Mouse (Mus musculus) CH12.LX (cell line): ENCODE data around the gene Prrc2b. TPM values are rescaled to one million over a fixed set of nuclear protein-coding genes. Genes with fewer than 3 reads are reported as not detected.

Experiments used
- DNase-seq: peaks from one replicate; pipeline ENCODE4 v3.0.0-alpha.2; 2013; ENCODE audit errors: extremely low read depth
- H3K27ac ChIP-seq: 2 replicates; pipeline ENCODE4 v1.5.1; 2012; ENCODE audit warnings: low read depth, mild to moderate bottlenecking, control low read depth, moderate library complexity; ENCODE audit not compliant: insufficient read depth
- H3K27me3 ChIP-seq: replicated peaks from 2 replicates; pipeline ENCODE3; 2012; ENCODE audit warnings: inconsistent platforms
- H3K36me3 ChIP-seq, 2 experiments: replicated peaks in 1 of 2; 2 replicates each; pipeline versions ENCODE3 to v1.6.1; 2012; ENCODE audit warnings: inconsistent platforms in 1 of 2, low read length in 1 of 2, mild to moderate bottlenecking in 1 of 2, mixed read lengths in 1 of 2, moderate library complexity in 1 of 2; ENCODE audit not compliant: control insufficient read depth in 1 of 2, insufficient read depth in 1 of 2
- H3K4me1 ChIP-seq, 2 experiments: 2 replicates each; pipeline ENCODE4 v1.6.1; 2012; ENCODE audit warnings: inconsistent platforms in 1 of 2, moderate library complexity in 1 of 2; ENCODE audit not compliant: insufficient read depth in 2 of 2, control insufficient read depth in 1 of 2
- H3K4me2 ChIP-seq: 2 replicates; pipeline ENCODE4 v1.6.1; 2012; ENCODE audit warnings: low read depth, mild to moderate bottlenecking, control low read depth; ENCODE audit not compliant: poor library complexity, insufficient read depth, severe bottlenecking
- H3K4me3 ChIP-seq, 3 experiments: fragments of 150-350 bp in 1 of 3; sonication (generic) in 1 of 3; replicated peaks in 1 of 3; 2 replicates each; pipeline versions ENCODE3 to v1.5.1; 2011 to 2012; ENCODE audit warnings: low read depth in 2 of 3, low read length in 2 of 3, mild to moderate bottlenecking in 2 of 3, moderate library complexity in 2 of 3, control low read depth in 1 of 3, improper control_type of control experiment in 1 of 3, inconsistent platforms in 1 of 3, mixed read lengths in 1 of 3; ENCODE audit not compliant: poor library complexity in 1 of 3
- H3K79me2 ChIP-seq: replicated peaks from 2 replicates; pipeline ENCODE4 v1.6.1; 2012; ENCODE audit warnings: mild to moderate bottlenecking, moderate library complexity; ENCODE audit not compliant: control insufficient read depth, poor library complexity, insufficient read depth, severe bottlenecking; ENCODE audit errors: extremely low read depth
- H3K9ac ChIP-seq: 2 replicates; pipeline ENCODE4 v1.6.1; 2012; ENCODE audit warnings: low read depth, mild to moderate bottlenecking, control low read depth, moderate library complexity; ENCODE audit not compliant: insufficient read depth
- H3K9me3 ChIP-seq: replicated peaks from 2 replicates; pipeline ENCODE3; 2012; ENCODE audit warnings: low read length, inconsistent platforms, mixed read lengths
- CTCF ChIP-seq, 2 experiments: IDR thresholded peaks in 1 of 2; conservative IDR thresholded peaks in 1 of 2; 2 replicates each; pipeline ENCODE4 v1.5.1; 2011 to 2012; ENCODE audit warnings: low read depth in 2 of 2, low read length in 2 of 2, improper control_type of control experiment in 1 of 2, inconsistent platforms in 1 of 2, mild to moderate bottlenecking in 1 of 2, moderate library complexity in 1 of 2
- GABPA ChIP-seq: IDR thresholded peaks from 2 replicates; pipeline ENCODE4 v1.6.1; 2012; ENCODE audit warnings: low read depth, low read length, improper control_type of control experiment, inconsistent platforms; ENCODE audit not compliant: insufficient replicate concordance
- HCFC1 ChIP-seq: IDR thresholded peaks from 2 replicates; pipeline ENCODE4 v1.6.1; 2012; ENCODE audit warnings: low read depth, mild to moderate bottlenecking, inconsistent platforms, low read length, improper control_type of control experiment
- IRF4 ChIP-seq: IDR thresholded peaks from 2 replicates; pipeline ENCODE4 v1.6.1; 2014; ENCODE audit warnings: low read depth, mild to moderate bottlenecking, inconsistent platforms, low read length, improper control_type of control experiment
- JUN ChIP-seq: IDR thresholded peaks from 2 replicates; pipeline ENCODE4 v1.6.1; 2011; ENCODE audit warnings: low read depth, mild to moderate bottlenecking, low read length, improper control_type of control experiment, moderate library complexity; ENCODE audit not compliant: insufficient read depth
- JUND ChIP-seq: conservative IDR thresholded peaks from 2 replicates; pipeline ENCODE4 v1.6.1; 2011; ENCODE audit warnings: low read depth, low read length, improper control_type of control experiment
- KAT2A ChIP-seq: IDR thresholded peaks from 2 replicates; pipeline ENCODE4 v1.6.1; 2012; ENCODE audit warnings: low read length, improper control_type of control experiment, inconsistent platforms; ENCODE audit not compliant: insufficient replicate concordance
- MAZ ChIP-seq: IDR thresholded peaks from 2 replicates; pipeline ENCODE4 v1.6.1; 2012; ENCODE audit warnings: low read depth, mild to moderate bottlenecking, inconsistent platforms, low read length, improper control_type of control experiment, moderate library complexity
- MYC ChIP-seq: IDR thresholded peaks from 2 replicates; pipeline ENCODE4 v1.6.1; 2011; ENCODE audit warnings: low read depth, mild to moderate bottlenecking, improper control_type of control experiment, low read length
- NELFE ChIP-seq: IDR thresholded peaks from 2 replicates; pipeline ENCODE4 v1.6.1; 2011; ENCODE audit warnings: low read depth, low read length, improper control_type of control experiment
- POLR2A ChIP-seq: IDR thresholded peaks from 2 replicates; pipeline ENCODE4 v1.6.1; 2011; ENCODE audit warnings: low read depth, mild to moderate bottlenecking, improper control_type of control experiment, low read length
- SIN3A ChIP-seq: IDR thresholded peaks from 2 replicates; pipeline ENCODE4 v1.6.1; 2012; ENCODE audit warnings: low read length, improper control_type of control experiment, inconsistent platforms
- SMC3 ChIP-seq: IDR thresholded peaks from 2 replicates; pipeline ENCODE4 v1.6.1; 2011; ENCODE audit warnings: low read depth, low read length, improper control_type of control experiment
- TCF12 ChIP-seq: IDR thresholded peaks from 2 replicates; pipeline ENCODE4 v1.6.1; 2014; ENCODE audit warnings: low read depth, mild to moderate bottlenecking, inconsistent platforms, low read length, improper control_type of control experiment
- UBTF ChIP-seq: IDR thresholded peaks from 2 replicates; pipeline ENCODE4 v1.6.1; 2012; ENCODE audit warnings: low read depth, mild to moderate bottlenecking, inconsistent platforms, low read length, improper control_type of control experiment, moderate library complexity
- USF1 ChIP-seq: IDR thresholded peaks from 2 replicates; pipeline ENCODE4 v1.6.1; 2014; ENCODE audit warnings: low read depth, mild to moderate bottlenecking, inconsistent platforms, low read length, improper control_type of control experiment
- ZC3H11A ChIP-seq: IDR thresholded peaks from 2 replicates; pipeline ENCODE4 v1.6.1; 2012; ENCODE audit warnings: low read depth, mild to moderate bottlenecking, inconsistent platforms, low read length, improper control_type of control experiment
- ZMIZ1 ChIP-seq: IDR thresholded peaks from 2 replicates; pipeline ENCODE4 v1.6.1; 2012; ENCODE audit warnings: low read depth, mild to moderate bottlenecking, inconsistent platforms, low read length, improper control_type of control experiment
- dilution Hi-C: fragments of 300-500 bp; cut with MboI; formaldehyde crosslinking; loops from 2 replicates; pipeline ENCODE4 v1.14.3; 2020; ENCODE audit warnings: low sequenced_read_pairs; ENCODE audit not compliant: extremely low pct_unique_long_range_greater_than_20kb, extremely low pct_ligation_motif_present
- in situ Hi-C: fragments of 300-500 bp; cut with MboI; formaldehyde crosslinking; loops from 3 replicates; pipeline ENCODE4 v1.14.3; 2019; ENCODE audit warnings: low sequenced_read_pairs, low pct_ligation_motif_present, low pct_unique_long_range_greater_than_20kb, mixed read lengths
- polyA plus RNA-seq: library from polyadenylated mRNA; unstranded; fragments of >175 nt; gene quantifications from 2 replicates; pipeline ENCODE4 v1.2.1, GENCODE M21; 2012; ENCODE audit warnings: low read depth; ENCODE audit not compliant: insufficient read length
- total RNA-seq, 2 experiments: library from RNA; depleted of rRNA; stranded (reverse); fragments of 300-350 nt in 1 of 2; fragments of >200 nt in 1 of 2; gene quantifications; 2 replicates each; pipeline ENCODE4 v1.2.3; 2012 to 2014

The Prrc2b gene
- total RNA-seq (2012; rRNA removed) (34.3 and 42.2 TPM in 2 replicates), total RNA-seq (2014; rRNA removed) (7.6 TPM in 2 replicates), polyA plus RNA-seq (54.7 and 59.9 TPM in 2 replicates)

DNA sequence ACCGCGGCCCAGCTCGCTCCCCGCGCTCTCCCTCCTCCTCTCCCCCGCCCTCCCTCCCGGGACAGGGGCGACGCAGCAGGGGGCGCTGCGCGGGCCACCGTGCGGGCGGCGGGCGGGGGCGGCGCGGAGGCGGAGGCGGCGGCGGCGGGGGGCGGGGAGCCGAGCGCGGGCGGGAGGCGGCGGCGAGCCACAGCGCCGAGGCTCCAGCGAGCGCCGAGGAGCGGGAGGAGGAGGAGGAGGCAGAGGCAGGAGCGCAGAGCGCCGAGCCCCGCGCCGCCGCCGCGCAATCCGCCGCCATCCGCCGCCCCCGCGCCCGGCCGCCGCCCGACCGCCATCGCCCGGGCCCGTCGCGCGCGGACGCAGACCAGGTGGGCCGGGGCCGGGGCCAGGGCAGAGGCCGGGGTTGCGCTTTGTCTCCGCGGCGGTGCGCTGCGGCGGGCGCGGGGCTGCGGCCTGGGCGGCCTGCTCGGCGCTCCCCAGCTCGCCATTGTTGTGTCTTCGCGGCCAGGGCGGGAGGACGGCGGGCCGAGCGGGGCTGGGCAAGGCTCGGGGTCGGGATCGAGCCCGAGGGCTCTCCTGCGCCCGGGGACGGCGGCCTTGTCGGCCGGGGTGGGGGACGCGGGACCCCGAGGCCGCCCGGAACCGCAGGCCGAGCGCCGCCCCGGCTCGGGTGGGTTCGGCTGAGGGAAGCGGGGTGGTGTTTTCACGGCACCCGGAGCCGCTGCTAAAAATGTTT lies at the start of gene Prrc2b:
Gene Prrc2b (plus strand): TSS at position 159 of the 736 bp plus-strand sequence.
- Histone ChIP-seq H3K4me3 (peak within 1 kb of the TSS; percentile 73 to 79 (median 76)), H3K9me3 (no peaks in the 10 kb centered on the region), H3K9ac (peak within 1 kb of the TSS; percentile 84), H3K4me2 (peak within 1 kb of the TSS; percentile 62; the same call in 1 of the 2 replicates), H3K36me3 (peaks cover 0 to under 1% of the 10 kb centered on the region in 2 experiments), H3K79me2 (peaks cover 48% of the 10 kb centered on the region), H3K27ac (peak within 1 kb of the TSS; percentile 92), H3K4me1 (peaks cover 6 to 25% of the 10 kb centered on the region in 2 experiments; a peak in 2 of 4 replicates), H3K27me3 (no peaks in the 10 kb centered on the region)
- dilution Hi-C loops, result no loop called here
- in situ Hi-C loops, result no loop called here
- no peak for DNase-seq
- TF ChIP-seq ZMIZ1 (peak; percentile 72; the same call in 1 of the 2 replicates), SMC3 (no peak), POLR2A (peak; percentile 67), JUND (no peak), TCF12 (peak; percentile 52; the same call in 1 of the 2 replicates), MAZ (peak; percentile 96), SIN3A (0 out of 2 replicates have a peak, but pooled peaks have one; percentile 8), UBTF (peak; percentile 91; the same call in 1 of the 2 replicates), JUN (no peak), NELFE (peak; percentile 60; the same call in 1 of the 2 replicates)

DNA sequence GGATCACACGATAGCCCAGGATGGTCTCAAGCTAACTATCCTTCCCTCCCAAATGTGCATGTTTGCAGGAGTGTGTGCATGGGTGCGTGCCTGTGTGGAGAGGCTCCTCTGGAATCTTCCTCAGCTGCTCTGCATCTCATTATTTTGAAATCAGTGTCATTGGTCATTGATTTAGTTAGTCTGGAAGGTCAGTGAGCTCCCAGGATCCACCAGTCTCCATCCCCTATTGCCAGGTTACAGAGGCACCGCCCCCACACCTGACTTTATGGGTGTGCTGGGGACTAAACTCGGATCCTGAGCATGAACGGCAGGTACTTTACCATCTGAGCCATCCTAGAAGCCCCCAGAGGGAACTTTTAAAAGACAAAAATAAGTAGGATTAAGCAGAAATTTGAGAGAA lies 47.9 kb upstream of the Prrc2b start:
- Histone ChIP-seq H3K36me3 (no peaks in the 10 kb centered on the region), H3K4me3 (no peak overlapping the region), H3K4me1 (peaks cover 12 to 23% of the 10 kb centered on the region in 2 experiments), H3K27me3 (peaks cover 9% of the 10 kb centered on the region), H3K4me2 (no peak overlapping the region), H3K27ac (no peak overlapping the region), H3K79me2 (no peaks in the 10 kb centered on the region), H3K9me3 (peaks cover 12% of the 10 kb centered on the region), H3K9ac (no peak overlapping the region)
- dilution Hi-C loops (no loop called here), in situ Hi-C loops (loop anchor here (10.0 kb wide), 1 partner anchor 178 kb away; no protein-coding TSS in a partner anchor)
- TF ChIP-seq JUN, result no peak
- no peak for TF ChIP-seq GABPA
- no peak for TF ChIP-seq HCFC1
- no peak for TF ChIP-seq ZC3H11A
- no peak for TF ChIP-seq CTCF (conservative IDR thresholded peaks at IDR 0.05 in 1 of 2, IDR thresholded peaks at IDR 0.05 in 1 of 2; ENCODE audit: low read depth in 2 of 2, low read length in 2 of 2)
- no peak for TF ChIP-seq ZMIZ1
- TF ChIP-seq MYC, result no peak
- TF ChIP-seq USF1, result no peak
- TF ChIP-seq KAT2A, result no peak
- no peak for TF ChIP-seq POLR2A
- TF ChIP-seq MAZ, result no peak
- TF ChIP-seq IRF4, result no peak
- no peak for DNase-seq
